Mouse (Mus musculus) myocyte (in vitro differentiated cells): Measurements from ENCODE around the gene Myef2. TPM values are rescaled to one million over a fixed set of nuclear protein-coding genes. Genes with fewer than 3 reads are reported as not detected.

Experiments
- H3K27me3 ChIP-seq: one replicate; pipeline ENCODE4 v1.6.1; 2011; ENCODE audit not compliant: control insufficient read depth, insufficient read depth, insufficient read length
- H3K36me3 ChIP-seq: one replicate; pipeline ENCODE4 v1.6.1; 2011; ENCODE audit not compliant: control insufficient read depth, insufficient read depth
- H3K4me2 ChIP-seq: one replicate; pipeline ENCODE4 v1.6.1; 2011; ENCODE audit warnings: low read depth, control low read depth
- H3K4me3 ChIP-seq: one replicate; pipeline ENCODE4 v1.5.1; 2011; ENCODE audit warnings: mild to moderate bottlenecking, control low read depth, moderate library complexity
- H3K79me2 ChIP-seq: one replicate; pipeline ENCODE4 v1.6.1; 2011; ENCODE audit not compliant: control insufficient read depth, insufficient read depth
- H3ac ChIP-seq: one replicate; pipeline ENCODE4 v1.6.1; 2011; ENCODE audit not compliant: control insufficient read depth, insufficient read length
- MAX ChIP-seq: IDR thresholded peaks from one replicate; pipeline ENCODE4 v1.6.1; 2011; ENCODE audit warnings: low read depth, mild to moderate bottlenecking, control low read depth
- POLR2A ChIP-seq: IDR thresholded peaks from one replicate; pipeline ENCODE4 v1.6.1; 2011; ENCODE audit warnings: low read depth, mild to moderate bottlenecking, control low read depth, moderate library complexity; ENCODE audit not compliant: insufficient read length
- TCF12 ChIP-seq: IDR thresholded peaks from one replicate; pipeline ENCODE4 v1.6.1; 2011; ENCODE audit warnings: mild to moderate bottlenecking, control low read depth; ENCODE audit not compliant: poor library complexity, insufficient read depth, severe bottlenecking
- polyA plus RNA-seq: library from polyadenylated mRNA; unstranded; fragments of >200 nt; fragmentation: generic; extraction: Trizol; gene quantifications from one replicate; pipeline ENCODE4 v1.2.1, GENCODE M21; 2012; ENCODE audit warnings: missing spikeins

Myef2 gene
- polyA plus RNA-seq, 1 experiment: 27.8 TPM

DNA sequence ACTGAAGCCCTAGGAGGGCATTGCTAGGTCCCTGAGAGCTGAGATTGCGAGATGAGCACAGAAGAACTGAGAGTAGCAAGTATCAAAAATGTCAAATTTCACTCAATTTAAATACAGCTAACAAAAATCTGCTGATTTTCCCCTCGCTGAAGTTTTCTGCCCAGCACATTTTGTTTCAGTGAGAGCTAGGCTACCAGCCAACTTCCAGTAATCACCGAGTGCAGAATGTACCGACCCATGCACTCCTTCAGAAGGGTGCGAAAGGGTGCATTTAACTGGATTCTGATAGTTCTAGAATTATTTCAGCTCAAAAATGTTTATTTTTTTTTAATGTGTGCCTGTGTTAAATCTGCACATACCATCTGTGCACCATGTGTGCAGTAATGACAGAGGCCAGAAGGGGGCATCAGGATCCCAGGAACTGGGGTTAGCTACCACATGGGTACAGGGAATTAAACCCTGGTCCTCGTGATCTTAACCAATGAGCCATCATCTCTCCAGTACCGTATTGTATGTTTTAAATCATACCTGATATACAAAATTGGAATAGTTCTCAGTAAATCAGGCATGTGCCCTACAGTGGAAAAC lies 68.1 kb downstream of the Myef2 start:
- no peak for TF ChIP-seq POLR2A
- no peak for TF ChIP-seq MAX
- TF ChIP-seq TCF12: no peak
- Histone ChIP-seq H3K36me3 (no peaks in the 10 kb centered on the region), H3K27me3 (no peaks in the 10 kb centered on the region), H3ac (no peak overlapping the region), H3K4me3 (no peak overlapping the region), H3K4me2 (no peak overlapping the region), H3K79me2 (no peaks in the 10 kb centered on the region)

Other genes starting within 250 kb of the Myef2 start
- gene Slc24a5, start 55.5 kb downstream of the Myef2 start, polyA plus RNA-seq: 0.12 TPM
- gene Ctxn2, start 13.0 kb upstream of the Myef2 start, polyA plus RNA-seq: not detected
- 0.01 TPM for gene Slc12a1, start 28.8 kb upstream of the Myef2 start, polyA plus RNA-seq
- gene Dut, start 123.5 kb upstream of the Myef2 start, polyA plus RNA-seq: 57.1 TPM